Mouse (Mus musculus) midbrain, embryonic 11.5 days (tissue): ENCODE measurements around the gene Gcn1l1. TPM values are rescaled to one million over a fixed set of nuclear protein-coding genes. Genes with fewer than 3 reads are reported as not detected.

ENCODE experiments used
- ATAC-seq: fragments of 200-750 bp; cut with Nextera tagmentation; 2 replicates; pipeline ENCODE4 v1.8.0; 2017; ENCODE audit warnings: moderate TSS enrichment, moderate library complexity; ENCODE audit not compliant: low FRiP score
- DNase-seq: peaks from one replicate; pipeline ENCODE4 v3.0.0; 2015; ENCODE audit warnings: low spot score; ENCODE audit errors: missing footprints
- H3K27ac ChIP-seq: fragments of 300-500 bp; sonication (generic); 2 replicates; pipeline ENCODE4 v1.5.1; 2014; ENCODE audit warnings: low read depth, low read length
- H3K27me3 ChIP-seq: fragments of 300-500 bp; sonication (generic); 2 replicates; pipeline ENCODE4 v1.6.1; 2014; ENCODE audit warnings: mild to moderate bottlenecking, low read length, moderate library complexity, mixed read lengths; ENCODE audit not compliant: control insufficient read depth, insufficient read depth
- H3K36me3 ChIP-seq: fragments of 300-500 bp; sonication (generic); 2 replicates; pipeline ENCODE4 v1.6.1; 2014; ENCODE audit warnings: mild to moderate bottlenecking, low read length, moderate library complexity, mixed read lengths; ENCODE audit not compliant: control insufficient read depth, insufficient read depth
- H3K4me1 ChIP-seq: fragments of 300-500 bp; sonication (generic); 2 replicates; pipeline ENCODE4 v1.6.1; 2014; ENCODE audit warnings: low read length; ENCODE audit not compliant: control insufficient read depth, insufficient read depth
- H3K4me2 ChIP-seq: fragments of 300-500 bp; sonication (generic); 2 replicates; pipeline ENCODE4 v1.6.1; 2014; ENCODE audit warnings: mild to moderate bottlenecking, moderate library complexity
- H3K4me3 ChIP-seq: fragments of 300-500 bp; sonication (generic); 2 replicates; pipeline ENCODE4 v1.5.1; 2014; ENCODE audit warnings: low read depth, low read length
- H3K9ac ChIP-seq: fragments of 300-500 bp; sonication (generic); 2 replicates; pipeline ENCODE4 v1.6.1; 2014; ENCODE audit warnings: low read length
- H3K9me3 ChIP-seq: fragments of 300-500 bp; sonication (generic); 2 replicates; pipeline ENCODE4 v1.6.1; 2016; ENCODE audit warnings: low read length; ENCODE audit not compliant: control insufficient read depth
- WGBS: fragments of 180-500 bp; shearing (Covaris S2); extraction: QIAGEN DNeasy Blood & Tissue Kit; methylation state at CpG from one replicate; pipeline ENCODE4 v1.1.7; 2014; 5-methylcytosine and 5-hydroxymethylcytosine counted together
- polyA plus RNA-seq: library from polyadenylated mRNA; unstranded; fragments of >200 nt; fragmentation: Nextera tagmentation; extraction: Ambion mirVana; gene quantifications from 2 replicates; pipeline ENCODE4 v1.2.1, GENCODE M21; 2014

Gene Gcn1l1
- polyA plus RNA-seq, 1 experiment from 2014 or later: 32.2 TPM

DNA sequence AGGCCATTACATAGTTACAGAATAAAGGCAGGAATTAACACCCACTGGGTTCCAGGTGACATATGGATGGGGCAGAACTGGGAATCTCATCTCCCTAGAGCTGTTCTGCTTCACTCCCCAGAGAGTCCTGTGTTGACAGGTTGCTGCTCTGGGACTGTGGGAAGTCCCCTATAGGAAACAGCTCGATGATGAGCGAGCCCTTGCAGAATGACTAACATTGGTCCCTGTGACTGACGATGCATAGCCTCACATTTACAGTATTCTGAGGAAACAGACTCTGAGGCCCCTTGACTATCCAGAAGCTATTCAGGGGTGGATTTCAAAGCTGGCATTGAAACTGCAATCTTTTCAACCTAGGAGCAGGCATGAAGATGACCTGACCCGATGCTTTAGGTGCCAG is 64.6 kb downstream of the Gcn1l1 start:
- Histone ChIP-seq H3K9ac (no peak overlapping the region), H3K4me1 (peaks cover 18% of the 10 kb centered on the region), H3K36me3 (no peaks in the 10 kb centered on the region), H3K27ac (no peak overlapping the region), H3K4me2 (no peak overlapping the region), H3K9me3 (no peaks in the 10 kb centered on the region), H3K27me3 (no peaks in the 10 kb centered on the region), H3K4me3 (no peak overlapping the region)
- 96% methylated on average over 4 of the region's 4 CpGs for WGBS
- DNase-seq: no peak
- ATAC-seq: no peak

DNA sequence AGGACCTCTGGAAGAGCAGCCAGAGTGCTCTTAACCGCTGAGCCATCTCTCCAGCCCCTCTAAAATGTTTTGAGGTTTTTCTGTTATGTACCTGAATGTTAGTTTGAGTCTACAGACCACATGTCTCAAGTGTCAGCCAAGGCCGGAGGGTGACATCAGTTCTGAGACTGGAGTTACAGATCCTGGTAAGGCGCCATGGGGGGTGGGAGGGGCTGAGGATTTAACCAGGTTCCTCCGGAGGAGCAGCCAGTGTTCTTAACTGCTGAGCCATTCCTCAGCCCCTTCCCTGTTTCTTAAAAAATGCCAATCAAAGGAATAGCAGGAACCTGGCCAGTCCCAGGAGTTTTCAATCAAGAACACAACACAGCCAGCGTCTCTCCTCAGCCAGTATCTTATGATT is 65.2 kb downstream of the Gcn1l1 start:
- 40% methylated on average over 5 of the region's 5 CpGs for WGBS
- Histone ChIP-seq H3K4me1 (peaks cover 18% of the 10 kb centered on the region), H3K36me3 (no peaks in the 10 kb centered on the region), H3K27ac (no peak overlapping the region), H3K4me2 (no peak overlapping the region), H3K27me3 (no peaks in the 10 kb centered on the region), H3K9ac (no peak overlapping the region), H3K9me3 (no peaks in the 10 kb centered on the region), H3K4me3 (no peak overlapping the region)
- ATAC-seq (no peak), DNase-seq (no peak)

- DNase-seq (peak; percentile 100), ATAC-seq (peak; percentile 90)
- H3K9ac ChIP-seq: peak within 1 kb of the TSS; percentile 89
- H3K4me1 ChIP-seq: peaks cover 18% of the 10 kb centered on the region
- no peaks in the 10 kb centered on the region for H3K9me3 ChIP-seq
- no peaks in the 10 kb centered on the region for H3K27me3 ChIP-seq
- H3K36me3 ChIP-seq: no peaks in the 10 kb centered on the region
- peak within 1 kb of the TSS; percentile 87 for H3K4me2 ChIP-seq
- peak within 1 kb of the TSS; percentile 74 for H3K27ac ChIP-seq
- peak within 1 kb of the TSS; percentile 97 for H3K4me3 ChIP-seq
- under 1% methylated on average over 85 of the region's 125 CpGs for WGBS
Observed at GRCm38 (mm10) chr5:115631505-115632357, 66.7 kb downstream of the Gcn1l1 start, which contains the start of gene Rab35. Gene Rab35 (plus strand): TSS chr5:115631908.

DNA sequence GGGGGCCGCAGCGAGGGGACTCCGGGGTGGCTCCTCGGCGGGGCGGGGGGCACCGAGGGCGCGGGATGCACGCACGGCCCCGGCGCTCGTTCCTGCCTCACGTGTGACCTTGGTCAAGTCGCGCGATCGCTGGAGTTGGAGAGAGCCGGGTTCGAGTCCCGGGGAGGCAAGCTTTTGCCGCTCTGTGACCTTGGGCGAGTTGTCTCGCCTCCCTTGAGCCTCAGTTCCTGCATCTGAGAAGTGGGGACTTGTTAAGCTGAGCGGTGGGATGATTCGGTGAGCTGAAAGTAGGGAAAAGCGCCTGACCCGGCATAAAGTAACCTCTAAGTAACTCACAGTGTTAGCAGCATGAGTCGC is 67.3 kb downstream of the Gcn1l1 start:
- ATAC-seq (peak; percentile 46), DNase-seq (peak; percentile 91)

GRCm38 (mm10) chr5:115633060-115633459 is 68.0 kb downstream of the Gcn1l1 start:
- DNase-seq: peak; percentile 83
- peak overlapping the region; percentile 89 for H3K9ac ChIP-seq

More for the DNA sequence above, 67.3 kb downstream of the Gcn1l1 start:
- Histone ChIP-seq H3K9ac (peak overlapping the region; percentile 89), H3K4me1 (peaks cover 18% of the 10 kb centered on the region), H3K27ac (peak overlapping the region; percentile 74), H3K27me3 (no peaks in the 10 kb centered on the region), H3K4me3 (peak overlapping the region; percentile 97), H3K36me3 (no peaks in the 10 kb centered on the region), H3K4me2 (peak overlapping the region; percentile 70), H3K9me3 (no peaks in the 10 kb centered on the region)
- 1% methylated on average over 30 of the region's 30 CpGs for WGBS

DNA sequence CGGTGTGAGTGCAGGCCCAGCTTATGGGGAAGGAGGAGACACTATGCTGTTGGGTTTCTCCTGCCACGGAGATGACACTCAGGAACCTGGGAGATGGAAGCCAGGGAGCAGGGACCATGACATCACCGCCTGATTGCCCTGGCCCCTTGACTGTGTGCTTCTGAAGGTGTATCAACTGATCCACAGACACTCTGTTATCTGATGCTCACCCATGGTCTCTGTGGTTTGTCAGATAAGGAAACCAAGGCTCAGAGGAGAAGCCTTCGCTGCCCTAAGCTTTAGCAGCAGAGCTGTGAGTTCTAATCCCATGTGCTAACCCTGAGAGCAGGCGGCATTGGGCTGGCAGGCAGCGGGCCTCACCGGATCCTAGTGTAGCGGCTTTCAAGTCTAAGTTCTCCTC is 69.0 kb downstream of the Gcn1l1 start:
- no peak overlapping the region for H3K4me2 ChIP-seq
- H3K27ac ChIP-seq: no peak overlapping the region
- no peaks in the 10 kb centered on the region for H3K9me3 ChIP-seq
- peaks cover 18% of the 10 kb centered on the region for H3K4me1 ChIP-seq
- peaks cover 4% of the 10 kb centered on the region for H3K36me3 ChIP-seq
- no peaks in the 10 kb centered on the region for H3K27me3 ChIP-seq
- H3K9ac ChIP-seq: no peak overlapping the region
- no peak overlapping the region for H3K4me3 ChIP-seq
- ATAC-seq: no peak
- peak; percentile 70 for DNase-seq
- WGBS: 86% methylated on average over 8 of the region's 8 CpGs

More at GRCm38 (mm10) chr5:115633060-115633459, 68.0 kb downstream of the Gcn1l1 start:
- WGBS: 69% methylated on average over 4 of the region's 4 CpGs
- peaks cover 18% of the 10 kb centered on the region for H3K4me1 ChIP-seq
- no peaks in the 10 kb centered on the region for H3K36me3 ChIP-seq
- ATAC-seq: no peak
- H3K9me3 ChIP-seq: no peaks in the 10 kb centered on the region
- no peaks in the 10 kb centered on the region for H3K27me3 ChIP-seq
- no peak overlapping the region for H3K27ac ChIP-seq
- peak overlapping the region; percentile 70 for H3K4me2 ChIP-seq
- peak overlapping the region; percentile 97 for H3K4me3 ChIP-seq

DNA sequence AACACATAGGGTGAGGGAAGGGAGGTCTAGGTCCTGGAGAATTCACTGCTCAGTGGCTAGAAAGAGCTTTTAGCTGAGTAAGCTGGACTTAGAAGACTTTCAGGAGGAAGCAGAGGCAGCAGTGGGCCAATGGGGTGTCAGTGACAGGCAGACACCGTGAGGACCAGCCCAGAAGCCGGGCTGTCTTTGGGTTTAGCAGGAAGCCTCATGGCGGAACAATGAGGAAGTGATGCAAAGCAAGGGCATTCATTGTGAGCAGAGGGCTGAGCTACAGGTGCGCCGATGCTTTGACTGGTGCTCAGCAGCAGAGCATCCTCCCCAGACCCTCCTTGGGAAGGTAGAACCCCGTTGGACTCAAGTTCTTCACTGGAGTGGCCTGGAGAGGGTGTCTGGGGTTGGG is 70.5 kb downstream of the Gcn1l1 start:
- H3K4me1 ChIP-seq: peaks cover 16% of the 10 kb centered on the region
- ATAC-seq (no peak), DNase-seq (peak; percentile 76)
- H3K9me3 ChIP-seq: no peaks in the 10 kb centered on the region
- no peak overlapping the region for H3K9ac ChIP-seq
- H3K27ac ChIP-seq: no peak overlapping the region
- H3K4me3 ChIP-seq: no peak overlapping the region
- peaks cover 6% of the 10 kb centered on the region for H3K36me3 ChIP-seq
- H3K4me2 ChIP-seq: no peak overlapping the region
- H3K27me3 ChIP-seq: no peaks in the 10 kb centered on the region
- 77% methylated on average over 6 of the region's 6 CpGs for WGBS

- Histone ChIP-seq H3K9ac (no peak overlapping the region), H3K36me3 (peaks cover 19% of the 10 kb centered on the region), H3K4me2 (no peak overlapping the region), H3K4me3 (no peak overlapping the region), H3K27ac (no peak overlapping the region), H3K27me3 (no peaks in the 10 kb centered on the region), H3K4me1 (no peaks in the 10 kb centered on the region), H3K9me3 (no peaks in the 10 kb centered on the region)
- WGBS: 88% methylated on average over 9 of the region's 9 CpGs
- no peak for ATAC-seq
- DNase-seq: no peak
Observed at GRCm38 (mm10) chr5:115644192-115644591, 79.1 kb downstream of the Gcn1l1 start.

GRCm38 (mm10) chr5:115648876-115649275 is 83.8 kb downstream of the Gcn1l1 start:
- ATAC-seq: no peak
- no peak overlapping the region for H3K27ac ChIP-seq
- H3K9me3 ChIP-seq: no peaks in the 10 kb centered on the region
- H3K36me3 ChIP-seq: peaks cover 10% of the 10 kb centered on the region; the same call in 1 of the 2 replicates
- DNase-seq: no peak
- H3K4me2 ChIP-seq: no peak overlapping the region
- WGBS: 65% methylated on average over 3 of the region's 3 CpGs
- no peak overlapping the region for H3K9ac ChIP-seq
- H3K27me3 ChIP-seq: no peaks in the 10 kb centered on the region
- peaks cover 8% of the 10 kb centered on the region for H3K4me1 ChIP-seq
- H3K4me3 ChIP-seq: no peak overlapping the region
